Mouse (Mus musculus) testis, adult 10 weeks (tissue): ENCODE measurements around the gene Polr3e. TPM values are rescaled to one million over a fixed set of nuclear protein-coding genes. Genes with fewer than 3 reads are reported as not detected.

Source experiments
- polyA plus RNA-seq: library from polyadenylated mRNA; stranded (reverse); fragments of 350-450 nt; fragmentation: Illumina TruSeq; extraction: RNeasy Lipid Tissue Mini Kit (QIAGEN cat#74804); gene quantifications from one replicate; pipeline ENCODE4 v1.2.3, GENCODE M21; 2014; ENCODE audit warnings: low read depth, low replicate concordance

The Polr3e gene
- 9.1 TPM for polyA plus RNA-seq

DNA sequence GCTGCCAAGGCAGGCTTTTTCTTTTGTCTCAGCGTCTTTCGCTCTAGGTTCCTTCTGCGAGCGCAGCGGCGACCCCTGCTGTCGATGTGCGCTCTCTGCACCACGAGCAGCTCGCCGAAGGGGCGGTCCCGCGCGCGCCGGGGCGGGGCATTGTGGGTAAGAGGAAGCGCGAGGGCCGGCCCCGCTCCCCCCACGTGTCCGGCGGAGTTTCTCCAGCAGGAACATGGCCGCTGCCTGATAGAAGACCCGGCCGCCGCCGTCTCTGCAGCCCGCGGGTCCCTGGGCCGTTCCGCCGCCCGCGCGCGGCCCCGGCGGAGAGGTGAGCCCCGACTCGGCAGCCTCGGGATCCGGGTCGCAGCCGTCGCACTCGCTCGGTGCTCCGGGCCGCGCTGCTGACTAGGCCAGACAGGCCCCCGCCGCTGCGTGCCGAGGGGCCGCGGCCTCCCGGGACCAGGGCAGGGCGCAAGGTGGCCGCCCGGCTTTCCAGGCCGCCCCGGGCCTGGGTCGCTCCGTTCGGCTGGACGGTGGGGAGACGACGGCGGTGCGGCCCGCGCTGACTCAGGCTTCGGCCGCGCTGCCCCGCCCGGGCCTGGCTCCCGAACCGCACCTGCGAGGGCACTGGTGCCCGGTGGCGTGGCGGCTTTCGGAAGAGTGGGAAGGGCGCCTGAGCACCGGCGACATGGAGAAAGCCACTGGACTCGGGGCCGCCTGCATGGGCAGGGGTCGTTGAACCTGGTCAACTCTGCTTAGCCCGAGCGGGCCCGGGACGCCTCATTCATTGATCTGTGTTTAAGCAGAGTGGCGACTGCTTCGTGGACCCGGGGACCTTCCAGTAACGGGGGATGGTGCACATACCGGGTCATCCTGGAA is at the start of gene Polr3e:
Gene Polr3e (plus strand): TSS at position 153 of the 870 bp plus-strand sequence.

DNA sequence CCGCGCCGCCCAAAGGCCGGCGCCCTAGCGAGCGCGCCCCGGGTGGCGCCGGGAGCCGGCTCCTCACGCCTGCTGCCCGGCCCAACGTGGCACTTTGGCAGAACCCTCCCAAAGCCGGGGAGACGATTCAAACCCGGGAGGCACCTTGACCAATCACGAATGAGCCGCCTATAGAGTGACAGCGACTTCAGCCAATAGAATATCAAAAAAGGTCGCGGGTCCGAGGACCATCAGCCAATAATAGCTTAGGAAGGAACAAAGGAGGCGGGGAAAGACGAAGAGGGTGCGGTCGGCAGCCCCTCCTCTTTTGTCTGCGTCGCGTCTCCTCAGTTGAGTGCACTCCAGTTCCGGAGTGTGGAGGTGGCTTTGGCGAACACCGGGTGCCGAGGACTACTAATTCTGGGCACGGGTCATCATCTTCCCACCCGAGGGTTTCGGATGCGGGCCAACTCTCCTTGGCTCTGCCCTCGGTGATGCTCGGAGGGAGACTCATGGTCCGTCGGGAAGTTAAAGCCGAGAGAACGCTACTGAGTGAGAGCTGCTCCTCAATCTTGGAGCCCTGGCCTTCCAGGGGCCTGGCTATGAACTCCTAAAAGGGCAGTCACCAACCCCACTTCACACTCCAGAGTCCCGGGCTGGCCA is 64.8 kb downstream of the Polr3e start, which contains the start of the genes Cdr2 and Mfsd13b:
Gene Cdr2 (minus strand): TSS at position 113 of the 642 bp plus-strand sequence.
Gene Mfsd13b (plus strand): TSS at position 310 of the 642 bp plus-strand sequence.

Other genes with a start within 250 kb of the Polr3e start
- 203 TPM for gene Pdzd9, start 247.4 kb upstream of the Polr3e start, polyA plus RNA-seq
- 23.5 TPM for gene Mosmo, start 240.1 kb upstream of the Polr3e start, polyA plus RNA-seq
- 58.7 TPM for gene Vwa3a, start 178.4 kb upstream of the Polr3e start, polyA plus RNA-seq
- gene Gm5737, start 105.4 kb upstream of the Polr3e start, polyA plus RNA-seq: not detected
- gene Eef2k, start 74.9 kb upstream of the Polr3e start, polyA plus RNA-seq: 2.0 TPM
- gene Cdr2, start 64.6 kb downstream of the Polr3e start, polyA plus RNA-seq: 32.0 TPM
- 92.2 TPM for gene Mfsd13b, start 64.8 kb downstream of the Polr3e start, polyA plus RNA-seq
- gene Mettl9, start 116.7 kb downstream of the Polr3e start, polyA plus RNA-seq: 80.5 TPM
- gene Igsf6, start 156.8 kb downstream of the Polr3e start, polyA plus RNA-seq: 0.66 TPM
- 0.07 TPM for gene Otoa, start 163.9 kb downstream of the Polr3e start, polyA plus RNA-seq